Mouse (Mus musculus) heart, embryonic 16.5 days (tissue): ENCODE measurements around the gene Meis1. TPM values are rescaled to one million over a fixed set of nuclear protein-coding genes. Genes with fewer than 3 reads are reported as not detected.
A peak's percentile ranks its signal among the peaks of the same experiment; 100 is the strongest.

Source experiments
- ATAC-seq: fragments of 200-750 bp; cut with Nextera tagmentation; replicated peaks from 2 replicates; pipeline ENCODE4 v1.8.0; 2017; ENCODE audit warnings: moderate number of reproducible peaks; ENCODE audit not compliant: insufficient read depth, low FRiP score; ENCODE audit errors: extremely low read depth
- H3K27ac ChIP-seq: fragments of 300-500 bp; sonication (generic); 2 replicates; pipeline ENCODE4 v1.5.1; 2014; ENCODE audit warnings: mild to moderate bottlenecking, low read length, control low read depth, moderate library complexity
- H3K27me3 ChIP-seq: fragments of 300-500 bp; sonication (generic); 2 replicates; pipeline ENCODE4 v1.6.1; 2014; ENCODE audit warnings: low read length, mixed read lengths; ENCODE audit not compliant: control insufficient read depth, insufficient read depth
- H3K36me3 ChIP-seq: fragments of 300-500 bp; sonication (generic); 2 replicates; pipeline ENCODE4 v1.6.1; 2014; ENCODE audit not compliant: control insufficient read depth, insufficient read depth
- H3K4me1 ChIP-seq: fragments of 300-500 bp; sonication (generic); 2 replicates; pipeline ENCODE4 v1.6.1; 2014; ENCODE audit warnings: low read length, mixed read lengths; ENCODE audit not compliant: control insufficient read depth, insufficient read depth
- H3K4me2 ChIP-seq: fragments of 300-500 bp; sonication (generic); 2 replicates; pipeline ENCODE4 v1.6.1; 2014; ENCODE audit warnings: low read depth, mild to moderate bottlenecking, control low read depth, low read length
- H3K4me3 ChIP-seq: fragments of 300-500 bp; sonication (generic); 2 replicates; pipeline ENCODE4 v1.5.1; 2014; ENCODE audit warnings: mild to moderate bottlenecking, control low read depth, low read length
- H3K9ac ChIP-seq: fragments of 300-500 bp; sonication (generic); 2 replicates; pipeline ENCODE4 v1.6.1; 2014; ENCODE audit warnings: low read length, control low read depth
- H3K9me3 ChIP-seq: fragments of 300-500 bp; sonication (generic); replicated peaks from 2 replicates; pipeline ENCODE4 v1.6.1; 2016; ENCODE audit warnings: low read length; ENCODE audit not compliant: control insufficient read depth
- WGBS: fragments of 180-500 bp; shearing (Covaris S2); extraction: QIAGEN DNeasy Blood & Tissue Kit; methylation state at CpG from one replicate; pipeline ENCODE4 v1.1.7; 2014; 5-methylcytosine and 5-hydroxymethylcytosine counted together
- polyA plus RNA-seq: library from polyadenylated mRNA; unstranded; fragments of >200 nt; fragmentation: Nextera tagmentation; extraction: Ambion mirVana; gene quantifications from 2 replicates; pipeline ENCODE4 v1.2.1, GENCODE M21; 2015

Meis1 gene
- polyA plus RNA-seq, 1 experiment from 2014 or later: 59.8 TPM

DNA sequence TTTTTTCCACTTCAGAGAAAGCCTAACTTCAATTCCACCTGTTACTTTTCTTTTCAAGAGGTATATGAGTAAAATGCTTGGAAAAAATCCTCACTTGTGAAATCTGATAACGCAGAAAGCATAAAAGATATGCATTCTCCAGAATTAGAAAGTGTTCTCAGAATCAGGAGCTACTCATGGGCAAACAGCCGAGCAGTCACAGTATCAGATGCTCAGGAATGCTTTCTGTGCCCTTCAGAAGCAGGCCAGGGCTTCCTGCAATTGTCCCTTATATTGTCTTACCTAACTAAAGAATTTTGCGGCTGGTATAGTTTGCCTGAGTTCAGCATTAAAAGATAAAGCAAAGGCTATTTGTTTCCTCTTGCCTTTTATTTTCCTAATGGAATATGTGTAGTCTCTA lies 71.4 kb downstream of the Meis1 start:
- Histone ChIP-seq H3K36me3 (no peaks in the 10 kb centered on the region), H3K4me1 (peaks cover 50% of the 10 kb centered on the region), H3K27me3 (no peaks in the 10 kb centered on the region), H3K4me2 (no peak overlapping the region), H3K4me3 (no peak overlapping the region), H3K9ac (no peak overlapping the region), H3K9me3 (no peaks in the 10 kb centered on the region), H3K27ac (peak overlapping the region; percentile 81)
- 25% methylated on average over 3 of the region's 3 CpGs for WGBS
- ATAC-seq: peak; percentile 68; the same call in 1 of the 2 replicates

DNA sequence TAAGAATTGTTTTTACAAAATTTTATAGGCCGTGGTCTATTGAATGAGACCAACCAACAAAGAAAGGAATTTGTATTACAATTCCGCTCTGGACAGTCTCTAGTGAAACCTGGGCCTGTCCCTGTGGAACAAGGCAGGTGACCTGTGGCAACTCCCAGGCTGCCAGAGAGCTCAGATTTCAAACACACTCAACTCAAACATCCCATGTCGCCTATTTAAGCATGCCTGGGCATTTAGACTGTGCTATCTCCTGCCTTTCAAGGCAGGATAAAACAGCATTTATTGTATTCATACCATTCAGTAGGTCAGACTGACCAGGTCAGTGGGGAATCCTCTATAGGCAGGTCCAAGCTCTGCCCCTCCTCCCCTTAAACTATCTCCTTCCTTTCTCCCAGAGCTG lies 73.0 kb downstream of the Meis1 start:
- no peak overlapping the region for H3K4me2 ChIP-seq
- peak overlapping the region; percentile 28; the same call in 1 of the 2 replicates for H3K9ac ChIP-seq

DNA sequence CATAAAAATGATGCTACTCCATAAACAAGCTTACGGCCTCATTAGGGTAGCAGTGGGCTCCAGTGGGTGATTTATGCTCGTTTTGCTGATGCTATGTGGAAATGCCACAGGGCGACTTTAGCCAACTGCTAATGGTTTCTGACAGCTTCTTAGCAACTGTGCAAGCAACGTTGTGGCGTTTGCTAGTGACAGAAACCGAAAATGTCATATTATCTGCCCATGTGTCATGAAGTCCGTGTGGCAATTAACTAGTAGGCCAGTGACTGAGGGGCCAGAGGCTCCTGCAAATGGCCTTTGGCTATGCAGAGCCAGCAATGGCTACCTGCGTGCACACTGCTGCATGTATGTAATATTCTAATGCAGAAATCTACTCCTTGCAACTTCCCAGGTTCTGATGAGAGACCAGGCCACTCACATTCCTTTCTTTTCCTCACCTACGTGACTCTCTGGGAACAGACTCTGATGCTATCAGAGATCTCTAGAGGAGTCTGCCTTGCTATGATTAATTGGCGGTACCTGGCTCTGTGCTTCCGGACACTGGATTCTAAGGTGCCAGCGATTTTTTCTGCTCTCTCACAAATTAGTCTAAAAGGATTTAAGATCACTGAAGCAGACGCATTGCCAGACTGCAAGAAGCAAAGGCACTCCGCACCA lies 73.7 kb downstream of the Meis1 start:
- no peak for ATAC-seq
- H3K9ac ChIP-seq: no peak overlapping the region
- H3K4me2 ChIP-seq: no peak overlapping the region
- 58% methylated on average over 14 of the region's 14 CpGs for WGBS
- peaks cover 53% of the 10 kb centered on the region for H3K4me1 ChIP-seq
- H3K36me3 ChIP-seq: no peaks in the 10 kb centered on the region
- H3K4me3 ChIP-seq: no peak overlapping the region
- peak overlapping the region; percentile 67 for H3K27ac ChIP-seq
- no peaks in the 10 kb centered on the region for H3K27me3 ChIP-seq
- no peaks in the 10 kb centered on the region for H3K9me3 ChIP-seq

More for the DNA sequence above, 73.0 kb downstream of the Meis1 start:
- Histone ChIP-seq H3K36me3 (no peaks in the 10 kb centered on the region), H3K9me3 (no peaks in the 10 kb centered on the region), H3K27ac (peak overlapping the region; percentile 67), H3K27me3 (no peaks in the 10 kb centered on the region), H3K4me1 (peaks cover 56% of the 10 kb centered on the region), H3K4me3 (no peak overlapping the region)
- WGBS: 33% methylated on average over 3 of the region's 3 CpGs
- ATAC-seq: 0 out of 2 replicates have a peak, but pooled peaks have one; percentile 10

DNA sequence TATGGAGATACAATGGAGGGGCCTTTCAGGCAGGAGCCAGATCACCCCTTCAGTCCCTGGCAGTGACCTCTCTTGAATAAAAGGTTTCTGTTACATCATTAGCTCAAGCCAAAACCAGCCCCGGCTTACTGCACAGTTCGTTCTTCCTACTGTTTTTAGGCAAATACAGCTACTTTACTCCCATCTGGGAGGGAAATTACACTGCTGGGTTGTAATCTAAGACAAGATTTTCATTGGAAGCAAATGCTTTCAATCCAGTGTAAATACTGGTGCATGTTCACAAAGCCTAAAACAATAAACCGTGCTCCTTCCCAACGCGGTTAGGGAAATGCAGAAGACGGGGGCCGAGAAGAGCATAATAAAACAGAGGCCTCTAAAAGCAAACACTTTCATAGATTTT lies 74.6 kb downstream of the Meis1 start:
- WGBS: 69% methylated on average over 7 of the region's 7 CpGs
- ATAC-seq: no peak
- Histone ChIP-seq H3K9me3 (no peaks in the 10 kb centered on the region), H3K4me3 (no peak overlapping the region), H3K27me3 (no peaks in the 10 kb centered on the region), H3K36me3 (0 out of 2 replicates have a peak, but pooled peaks cover 3% of the 10 kb centered on the region), H3K4me1 (peaks cover 45% of the 10 kb centered on the region), H3K9ac (no peak overlapping the region), H3K27ac (no peak overlapping the region), H3K4me2 (no peak overlapping the region)

DNA sequence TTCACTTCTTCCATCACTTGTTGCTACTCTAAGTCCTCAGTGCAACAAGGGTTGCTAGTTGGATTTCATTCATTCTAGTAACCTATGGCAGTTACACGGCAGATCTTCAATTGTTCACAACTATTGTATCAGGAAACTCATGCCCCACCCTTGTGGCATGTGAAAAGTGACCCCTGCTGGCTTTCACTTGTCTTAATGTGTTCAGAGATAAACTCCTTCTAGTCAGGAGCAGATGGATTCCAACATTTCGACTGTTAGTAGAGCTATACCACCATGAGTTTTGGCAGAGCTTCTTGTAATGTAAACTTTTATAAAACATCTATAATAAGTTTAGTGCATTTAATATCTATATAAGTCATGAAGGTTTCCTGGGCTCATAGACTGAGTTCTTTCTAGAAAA lies 75.8 kb downstream of the Meis1 start:
- Histone ChIP-seq H3K27me3 (no peaks in the 10 kb centered on the region), H3K4me2 (no peak overlapping the region), H3K36me3 (0 out of 2 replicates have a peak, but pooled peaks cover 3% of the 10 kb centered on the region), H3K9ac (no peak overlapping the region), H3K9me3 (no peaks in the 10 kb centered on the region), H3K4me1 (peaks cover 39% of the 10 kb centered on the region), H3K27ac (no peak overlapping the region), H3K4me3 (no peak overlapping the region)
- WGBS: 35% methylated on average over 2 of the region's 2 CpGs
- no peak for ATAC-seq

DNA sequence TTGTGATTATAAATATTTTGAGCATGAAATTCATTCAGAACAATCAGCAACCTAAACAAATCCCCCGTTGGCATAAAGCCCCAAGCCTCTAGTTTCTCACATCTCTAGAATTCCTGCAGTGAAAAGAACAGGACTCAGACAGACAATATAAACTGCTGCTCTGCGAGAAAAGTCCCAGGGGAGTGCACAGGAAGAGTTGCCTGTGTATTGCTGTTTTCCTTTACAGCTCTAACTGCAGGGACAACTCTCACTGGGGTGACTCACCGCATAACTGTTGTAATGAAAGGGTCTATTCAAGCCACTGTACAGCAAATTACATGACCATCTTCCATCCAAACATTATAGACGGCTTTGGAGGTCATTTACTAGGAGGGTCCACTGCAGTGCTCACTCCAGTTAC lies 77.9 kb downstream of the Meis1 start:
- Histone ChIP-seq H3K27me3 (no peaks in the 10 kb centered on the region), H3K36me3 (0 out of 2 replicates have a peak, but pooled peaks cover 3% of the 10 kb centered on the region), H3K27ac (0 out of 2 replicates have a peak overlapping the region, but pooled peaks have one; percentile 2), H3K9me3 (no peaks in the 10 kb centered on the region), H3K4me1 (peaks cover 27% of the 10 kb centered on the region), H3K4me3 (no peak overlapping the region), H3K9ac (peak overlapping the region; percentile 12; the same call in 1 of the 2 replicates), H3K4me2 (peak overlapping the region; percentile 7; the same call in 1 of the 2 replicates)
- WGBS: 45% methylated on average over 4 of the region's 4 CpGs
- peak; percentile 39 for ATAC-seq

DNA sequence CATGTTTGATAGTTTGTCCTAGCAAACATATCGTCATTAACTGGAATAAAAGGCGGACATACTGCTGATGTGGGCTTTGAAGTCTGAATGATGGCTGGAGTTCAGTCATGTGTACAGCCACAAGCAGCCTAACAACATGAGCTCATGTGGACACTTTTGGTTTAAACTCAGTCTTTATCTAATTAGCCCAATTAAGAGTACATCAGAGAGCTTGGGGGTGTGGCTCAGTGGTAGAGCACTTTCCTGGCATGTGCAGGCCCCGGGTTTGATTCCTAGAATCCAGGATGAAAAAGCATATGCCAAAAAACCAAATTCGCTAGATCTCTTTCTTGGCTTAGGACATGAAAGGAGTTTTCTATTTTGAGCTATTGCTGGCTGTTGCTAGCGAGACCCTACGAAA lies 83.9 kb downstream of the Meis1 start:
- 76% methylated on average over 6 of the region's 6 CpGs for WGBS
- Histone ChIP-seq H3K4me2 (no peak overlapping the region), H3K27me3 (no peaks in the 10 kb centered on the region), H3K9ac (no peak overlapping the region), H3K9me3 (no peaks in the 10 kb centered on the region), H3K36me3 (peaks cover 3% of the 10 kb centered on the region; the same call in 1 of the 2 replicates), H3K27ac (no peak overlapping the region), H3K4me1 (peaks cover 16% of the 10 kb centered on the region), H3K4me3 (no peak overlapping the region)
- no peak for ATAC-seq

DNA sequence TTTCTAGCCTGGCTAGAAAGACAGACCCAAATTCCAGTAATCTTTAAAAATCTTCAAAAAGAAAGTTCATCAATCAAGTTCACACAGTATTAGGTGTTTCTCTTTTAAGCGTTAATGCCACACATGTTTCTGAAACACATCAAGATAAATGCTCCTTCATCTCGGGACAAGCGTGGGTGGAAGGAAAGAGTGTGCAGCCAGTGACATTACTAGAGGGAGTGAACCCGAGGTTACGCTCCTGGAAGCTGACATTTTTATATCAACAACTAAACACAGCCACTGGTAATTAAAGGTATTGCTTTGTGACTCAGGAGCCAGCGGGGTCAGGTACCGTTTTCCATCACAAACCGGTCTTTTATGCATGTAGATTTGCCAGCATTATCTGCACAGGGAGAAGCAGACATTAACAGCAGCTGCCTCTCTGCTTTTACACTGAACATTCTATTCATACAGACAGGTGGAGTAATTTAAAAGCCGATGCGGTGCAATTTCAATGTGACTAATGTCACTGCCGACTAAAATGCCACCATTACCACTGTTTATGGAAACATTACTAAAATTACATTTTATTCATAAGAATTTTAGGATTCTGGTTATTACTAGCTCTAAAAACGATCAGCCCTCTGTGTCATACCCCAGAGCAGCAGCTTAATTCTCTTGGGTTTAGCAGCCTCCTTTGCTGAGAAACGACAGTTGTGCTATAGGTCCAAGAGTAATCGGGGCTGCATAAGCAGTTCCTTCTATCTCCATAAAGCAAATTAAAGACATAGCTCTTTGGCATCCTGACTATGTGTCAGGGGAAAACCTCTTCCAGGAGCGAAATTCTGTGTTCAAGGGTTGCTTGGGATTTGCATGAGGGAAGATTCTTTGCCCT lies 87.5 kb downstream of the Meis1 start:
- Histone ChIP-seq H3K27me3 (no peaks in the 10 kb centered on the region), H3K27ac (no peak overlapping the region; the same call in 1 of the 2 replicates), H3K9ac (no peak overlapping the region)

More for the DNA sequence above, 87.5 kb downstream of the Meis1 start:
- Histone ChIP-seq H3K4me1 (peaks cover 23% of the 10 kb centered on the region), H3K4me3 (no peak overlapping the region), H3K9me3 (no peaks in the 10 kb centered on the region), H3K4me2 (no peak overlapping the region), H3K36me3 (no peaks in the 10 kb centered on the region; the same call in 1 of the 2 replicates)
- 47% methylated on average over 15 of the region's 15 CpGs for WGBS
- ATAC-seq: no peak; the same call in 1 of the 2 replicates
